Mouse (Mus musculus) kidney, postnatal 0 days (tissue): ENCODE data around the gene Atp6v0a2. TPM values are rescaled to one million over a fixed set of nuclear protein-coding genes. Genes with fewer than 3 reads are reported as not detected.
A peak's percentile ranks its signal among the peaks of the same experiment; 100 is the strongest.
"Not testable (repeated sequence)": the region's sequence is repeated elsewhere in the genome, so short reads cannot be mapped to it uniquely, and the experiment has no call there.

ENCODE experiments used
- ATAC-seq: fragments of 200-750 bp; cut with Nextera tagmentation; replicated peaks from 2 replicates; pipeline ENCODE4 v1.8.0; 2017; ENCODE audit warnings: low read depth, moderate number of reproducible peaks, moderate TSS enrichment, moderate library complexity; ENCODE audit not compliant: low FRiP score
- DNase-seq: peaks from one replicate; pipeline ENCODE4 v3.0.0-alpha.2; 2016; ENCODE audit warnings: low spot score
- H3K27ac ChIP-seq: fragments of 300-500 bp; sonication (generic); 2 replicates; pipeline ENCODE4 v1.5.1; 2014; ENCODE audit warnings: mild to moderate bottlenecking
- H3K27me3 ChIP-seq: fragments of 300-500 bp; sonication (generic); 2 replicates; pipeline ENCODE4 v1.6.1; 2014; ENCODE audit warnings: low read length, mixed read lengths; ENCODE audit not compliant: insufficient read depth
- H3K36me3 ChIP-seq: fragments of 300-500 bp; sonication (generic); 2 replicates; pipeline ENCODE4 v1.6.1; 2014; ENCODE audit warnings: low read length, mixed read lengths; ENCODE audit not compliant: insufficient read depth
- H3K4me1 ChIP-seq: fragments of 300-500 bp; sonication (generic); replicated peaks from 2 replicates; pipeline ENCODE4 v1.6.1; 2014; ENCODE audit warnings: antibody characterized with exemption, low read length, mixed read lengths; ENCODE audit not compliant: insufficient read depth
- H3K4me2 ChIP-seq: fragments of 300-500 bp; sonication (generic); 2 replicates; pipeline ENCODE4 v1.6.1; 2014; ENCODE audit warnings: mild to moderate bottlenecking, low read length, moderate library complexity, mixed read lengths
- H3K4me3 ChIP-seq: fragments of 300-500 bp; sonication (generic); replicated peaks from 2 replicates; pipeline ENCODE4 v1.5.1; 2014; ENCODE audit warnings: low read depth, low read length
- H3K9ac ChIP-seq: fragments of 300-500 bp; sonication (generic); 2 replicates; pipeline ENCODE4 v1.6.1; 2014; ENCODE audit warnings: low read depth, low read length
- H3K9me3 ChIP-seq: fragments of 300-500 bp; sonication (generic); replicated peaks from 2 replicates; pipeline ENCODE4 v1.6.1; 2016; ENCODE audit warnings: low read length, inconsistent platforms, mixed read lengths
- CTCF ChIP-seq: IDR thresholded peaks from 2 replicates; pipeline ENCODE4 v1.5.1; 2016; ENCODE audit warnings: antibody characterized with exemption, low read depth, mild to moderate bottlenecking, moderate library complexity
- WGBS: fragments of 180-500 bp; shearing (Covaris S2); extraction: QIAGEN DNeasy Blood & Tissue Kit; methylation state at CpG from one replicate; pipeline ENCODE4 v1.1.7; 2014; 5-methylcytosine and 5-hydroxymethylcytosine counted together
- polyA plus RNA-seq: library from polyadenylated mRNA; unstranded; fragments of >200 nt; fragmentation: Nextera tagmentation; extraction: Ambion mirVana; gene quantifications from 2 replicates; pipeline ENCODE4 v1.2.1, GENCODE M21; 2015

Atp6v0a2 gene
- polyA plus RNA-seq, 1 experiment from 2014 or later, result 33.6 TPM

GRCm38 (mm10) chr5:124622890-124623289, 5.5 kb upstream of the Atp6v0a2 start:
- H3K4me3 ChIP-seq, result no peak overlapping the region
- no peak overlapping the region for H3K4me2 ChIP-seq
- no peaks in the 10 kb centered on the region for H3K36me3 ChIP-seq
- H3K27me3 ChIP-seq, result no peaks in the 10 kb centered on the region
- H3K9me3 ChIP-seq, result no peaks in the 10 kb centered on the region
- peaks cover under 1% of the 10 kb centered on the region; the same call in 1 of the 2 replicates for H3K4me1 ChIP-seq
- no peak for TF ChIP-seq CTCF
- 89% methylated on average over 15 of the region's 15 CpGs for WGBS
- no peak overlapping the region for H3K27ac ChIP-seq
- no peak overlapping the region for H3K9ac ChIP-seq
- no peak for ATAC-seq
- DNase-seq, result no peak

DNA sequence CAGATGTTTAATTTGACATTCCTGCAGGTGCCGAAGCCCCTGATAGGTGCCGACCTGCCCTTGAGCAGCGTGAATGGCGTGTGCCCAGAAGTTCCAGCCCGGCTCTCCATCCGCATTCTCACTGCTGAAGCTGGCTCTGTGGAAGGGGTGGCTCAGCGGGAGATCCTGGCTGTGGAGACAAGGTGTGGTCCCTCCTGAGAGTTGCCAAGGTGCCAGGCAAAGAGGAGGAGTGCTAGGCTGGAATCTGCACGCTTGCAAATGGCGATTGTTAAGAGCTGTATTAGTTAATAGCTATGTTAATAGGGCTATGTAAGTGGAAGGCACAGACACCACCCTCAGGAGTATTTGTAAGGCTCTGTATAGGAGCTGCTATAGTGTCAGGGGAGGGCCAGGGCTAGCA, 4.1 kb upstream of the Atp6v0a2 start:
- Histone ChIP-seq H3K4me3 (no peak overlapping the region), H3K4me2 (no peak overlapping the region), H3K9ac (no peak overlapping the region), H3K27me3 (no peaks in the 10 kb centered on the region), H3K36me3 (no peaks in the 10 kb centered on the region), H3K9me3 (no peaks in the 10 kb centered on the region), H3K27ac (no peak overlapping the region), H3K4me1 (peaks cover 4% of the 10 kb centered on the region; the same call in 1 of the 2 replicates)
- no peak for TF ChIP-seq CTCF
- 88% methylated on average over 9 of the region's 9 CpGs for WGBS
- ATAC-seq (no peak), DNase-seq (no peak)

- Histone ChIP-seq H3K9ac (peak overlapping the region; percentile 93), H3K4me2 (peak overlapping the region; percentile 82), H3K27me3 (no peaks in the 10 kb centered on the region), H3K27ac (no peak overlapping the region), H3K36me3 (0 out of 2 replicates have a peak, but pooled peaks cover 3% of the 10 kb centered on the region), H3K9me3 (no peaks in the 10 kb centered on the region), H3K4me3 (peak overlapping the region; percentile 89), H3K4me1 (peaks cover 13% of the 10 kb centered on the region)
- whole genome bisulfite sequencing, result 12% methylated on average over 11 of the region's 11 CpGs
- DNase-seq (no peak), ATAC-seq (0 out of 2 replicates have a peak, but pooled peaks have one; percentile 5)
- TF ChIP-seq CTCF, result no peak
Observed at GRCm38 (mm10) chr5:124629641-124630040, 1.3 kb downstream of the Atp6v0a2 start.

GRCm38 (mm10) chr5:124631685-124632084, 3.3 kb downstream of the Atp6v0a2 start:
- WGBS, result 91% methylated on average over 11 of the region's 11 CpGs
- Histone ChIP-seq H3K9ac (no peak overlapping the region), H3K36me3 (peaks cover 14% of the 10 kb centered on the region; the same call in 1 of the 2 replicates), H3K4me2 (no peak overlapping the region), H3K27me3 (no peaks in the 10 kb centered on the region), H3K4me1 (peaks cover 13% of the 10 kb centered on the region), H3K4me3 (no peak overlapping the region), H3K27ac (no peak overlapping the region), H3K9me3 (no peaks in the 10 kb centered on the region)
- ATAC-seq (no peak), DNase-seq (no peak)
- no peak for TF ChIP-seq CTCF

- Histone ChIP-seq H3K4me3 (no peak overlapping the region), H3K4me2 (no peak overlapping the region), H3K27me3 (no peaks in the 10 kb centered on the region), H3K9me3 (no peaks in the 10 kb centered on the region), H3K9ac (no peak overlapping the region), H3K4me1 (peaks cover 13% of the 10 kb centered on the region), H3K27ac (no peak overlapping the region), H3K36me3 (peaks cover 19% of the 10 kb centered on the region)
- 73% methylated on average over 5 of the region's 5 CpGs for WGBS
- ATAC-seq, result no peak
- no peak for TF ChIP-seq CTCF
- DNase-seq, result no peak
Observed at GRCm38 (mm10) chr5:124632461-124632860, 4.1 kb downstream of the Atp6v0a2 start.

- no peak overlapping the region for H3K4me2 ChIP-seq
Observed at GRCm38 (mm10) chr5:124633425-124633824, 5.0 kb downstream of the Atp6v0a2 start.

GRCm38 (mm10) chr5:124635068-124635467, 6.7 kb downstream of the Atp6v0a2 start:
- not testable (repeated sequence) for ATAC-seq, H3K4me1 ChIP-seq, H3K27me3 ChIP-seq, H3K4me2 ChIP-seq, H3K27ac ChIP-seq, H3K9ac ChIP-seq, H3K4me3 ChIP-seq, H3K9me3 ChIP-seq
- WGBS, result 78% methylated on average over 4 of the region's 4 CpGs
- peak; percentile 54; the same call in 1 of the 2 replicates for TF ChIP-seq CTCF
- peaks cover 36% of the 10 kb centered on the region for H3K36me3 ChIP-seq
- DNase-seq, result peak; percentile 52

More at GRCm38 (mm10) chr5:124633425-124633824, 5.0 kb downstream of the Atp6v0a2 start:
- Histone ChIP-seq H3K9me3 (no peaks in the 10 kb centered on the region), H3K27ac (no peak overlapping the region), H3K4me3 (no peak overlapping the region), H3K36me3 (peaks cover 23% of the 10 kb centered on the region), H3K27me3 (no peaks in the 10 kb centered on the region), H3K4me1 (peaks cover 8% of the 10 kb centered on the region), H3K9ac (no peak overlapping the region)
- no peak for TF ChIP-seq CTCF
- ATAC-seq, result no peak
- WGBS, result 80% methylated on average over 2 of the region's 2 CpGs
- DNase-seq, result no peak
